Mouse (Mus musculus): ENCODE measurements around the gene Pde11a.

Pde11a gene

DNA sequence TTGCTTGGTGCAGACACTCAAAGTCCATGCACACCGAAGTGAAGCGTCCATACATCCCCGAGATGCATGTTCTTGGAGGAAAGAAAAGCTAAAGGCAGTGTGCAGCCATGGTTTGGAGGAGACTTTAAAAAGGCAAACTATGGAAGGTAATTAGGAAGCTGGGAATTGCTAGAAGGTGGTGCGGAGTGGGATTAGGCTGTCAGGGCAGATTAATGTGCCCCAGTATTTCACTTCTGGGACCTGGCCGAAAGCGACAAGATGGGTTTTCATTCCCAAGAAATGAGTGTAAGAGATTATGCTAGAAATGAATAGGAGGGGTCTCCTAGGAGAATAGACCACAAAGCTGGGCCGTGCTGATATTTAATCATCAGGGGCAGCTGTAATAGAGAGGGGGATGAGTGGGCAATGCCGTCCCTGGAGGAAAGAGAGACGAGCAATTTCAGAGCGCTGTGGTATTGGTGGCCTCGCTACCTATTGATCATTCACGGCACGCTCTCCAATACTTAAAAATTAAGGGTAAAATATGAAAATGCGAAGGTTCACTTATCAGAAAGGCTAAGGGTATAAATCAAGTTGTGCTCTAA, 284.7 kb downstream of the Pde11a start:
- DNase-seq (ENCODE audit: low read depth, low spot score) = no peak

DNA sequence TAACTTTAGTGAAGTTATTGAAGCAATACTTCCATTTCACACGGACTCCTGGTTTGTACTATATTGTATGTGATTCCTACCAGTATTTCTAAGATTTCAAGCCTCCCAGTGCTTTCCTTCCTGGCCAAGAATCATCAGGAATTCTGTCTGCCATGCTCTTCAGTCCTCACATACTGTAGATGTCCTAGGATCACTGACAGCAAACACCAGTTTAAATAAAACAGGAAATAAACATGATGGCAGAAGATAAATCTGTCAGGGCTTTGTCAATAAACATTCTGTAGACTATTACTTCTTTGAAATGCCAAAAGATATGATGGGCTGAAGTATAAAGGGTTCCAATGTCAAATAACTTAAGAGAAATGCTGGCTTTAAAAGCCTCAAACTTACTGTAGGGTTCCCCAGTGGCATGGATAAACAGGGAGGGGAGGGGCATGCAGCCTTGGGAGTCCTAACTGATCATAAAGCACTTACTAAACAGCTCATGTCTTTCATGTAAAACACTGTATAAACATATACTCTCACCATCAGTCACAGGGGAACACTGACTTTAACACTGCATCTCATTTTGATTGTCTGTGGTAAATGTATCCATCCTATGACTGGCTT, 285.6 kb downstream of the Pde11a start:
- no peak for DNase-seq (ENCODE audit: low read depth, low spot score)

DNA sequence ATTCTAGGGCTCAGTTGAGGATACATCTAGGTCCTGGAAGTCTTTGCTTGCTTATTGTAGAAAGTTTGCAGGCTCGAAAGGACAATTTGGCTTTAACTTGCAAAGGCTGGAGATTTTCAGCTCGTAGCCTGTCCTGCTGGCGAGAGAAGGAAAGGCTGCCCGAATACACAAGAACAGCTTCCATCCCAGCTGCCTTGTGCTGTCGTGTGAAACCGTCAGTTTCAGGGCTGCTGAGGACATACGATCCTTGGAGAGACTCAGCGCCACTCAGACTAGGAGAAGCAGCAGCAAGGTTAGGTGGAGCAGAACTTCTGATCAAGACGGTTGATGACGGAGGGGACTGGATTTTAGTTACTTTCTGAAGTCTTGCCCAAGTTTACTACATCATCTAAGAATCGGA, 287.2 kb downstream of the Pde11a start:
- DNase-seq (ENCODE audit: low read depth, low spot score) = no peak

DNA sequence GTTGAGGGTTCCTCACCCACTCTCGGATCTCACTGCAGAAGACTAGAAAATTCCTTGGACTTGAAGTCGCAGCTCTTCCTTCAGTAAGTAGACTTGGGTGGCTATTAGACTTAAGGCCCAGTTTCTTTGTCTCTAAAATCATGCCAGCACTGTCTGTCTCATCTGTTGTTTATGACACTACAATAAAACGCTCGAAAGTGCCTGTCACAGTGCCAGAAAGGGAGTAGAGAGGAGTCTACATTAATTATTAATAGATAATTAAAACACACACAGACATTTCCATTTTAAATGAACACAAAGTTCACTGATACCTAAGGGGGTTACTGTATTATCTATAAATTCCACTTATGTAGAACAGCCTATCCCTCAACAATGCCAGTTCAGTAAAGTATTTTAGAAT, 287.7 kb downstream of the Pde11a start:
- no peak for DNase-seq (ENCODE audit: low read depth, low spot score)

DNA sequence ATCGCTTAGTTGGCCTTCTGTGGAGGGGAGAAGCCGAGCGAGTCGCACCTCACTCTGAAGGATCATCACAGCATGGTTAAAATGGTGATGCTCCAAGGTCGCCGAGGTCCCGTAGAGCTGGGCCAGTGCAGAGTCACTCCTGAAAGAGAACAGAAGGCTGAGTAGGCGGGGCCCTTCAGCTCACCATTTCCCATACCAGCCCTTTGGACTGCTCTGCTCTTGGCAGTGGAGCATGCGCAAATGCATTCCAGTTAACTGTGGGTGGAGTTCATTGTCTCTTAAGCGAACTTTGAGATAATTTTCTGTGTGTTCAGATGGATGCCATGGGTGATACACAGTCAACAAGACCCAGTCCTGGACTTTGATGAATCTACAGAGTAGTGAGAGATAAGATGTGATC, 288.5 kb downstream of the Pde11a start:
- DNase-seq (ENCODE audit: low read depth, low spot score) = no peak

DNA sequence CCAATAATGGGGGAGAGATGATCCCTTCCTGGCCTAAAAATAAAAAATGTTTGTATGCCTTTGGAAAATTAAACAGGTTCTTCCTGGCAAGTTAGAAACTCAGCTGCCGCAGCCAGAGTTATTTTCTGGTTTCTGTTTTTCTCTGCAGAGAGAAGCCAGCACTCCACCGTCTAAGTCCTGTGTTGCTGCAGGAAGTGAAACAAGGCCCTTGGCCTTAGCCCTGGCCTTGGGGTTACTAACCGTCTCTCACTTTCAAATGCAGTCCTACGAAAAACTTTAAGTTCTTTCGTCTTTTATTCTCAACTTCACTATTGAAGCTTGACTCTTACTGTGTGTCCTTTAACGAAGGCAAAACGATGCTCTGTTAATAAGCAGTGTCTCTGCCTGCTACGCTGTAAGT, 289.0 kb downstream of the Pde11a start:
- DNase-seq (ENCODE audit: low read depth, low spot score) = no peak

DNA sequence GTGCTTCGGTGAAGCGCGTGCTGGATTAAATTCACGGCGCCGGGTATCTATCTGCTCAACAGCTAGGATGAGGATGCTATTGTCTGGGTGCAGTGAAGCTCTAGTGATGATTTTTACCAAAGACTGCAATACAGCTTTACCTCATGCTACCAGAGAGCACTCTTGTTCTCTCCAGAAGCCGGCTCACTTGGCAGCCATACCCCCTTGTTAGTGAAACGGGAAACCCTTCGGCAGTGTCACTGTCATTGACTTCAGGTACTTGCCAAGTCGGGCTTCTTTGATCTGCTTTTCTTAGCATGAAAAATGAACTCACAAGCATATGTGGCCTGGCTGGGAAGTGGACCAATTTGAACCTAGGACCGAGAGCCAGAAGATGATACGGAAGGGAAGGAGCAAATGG, 290.8 kb downstream of the Pde11a start:
- no peak for DNase-seq (ENCODE audit: low read depth, low spot score)

DNA sequence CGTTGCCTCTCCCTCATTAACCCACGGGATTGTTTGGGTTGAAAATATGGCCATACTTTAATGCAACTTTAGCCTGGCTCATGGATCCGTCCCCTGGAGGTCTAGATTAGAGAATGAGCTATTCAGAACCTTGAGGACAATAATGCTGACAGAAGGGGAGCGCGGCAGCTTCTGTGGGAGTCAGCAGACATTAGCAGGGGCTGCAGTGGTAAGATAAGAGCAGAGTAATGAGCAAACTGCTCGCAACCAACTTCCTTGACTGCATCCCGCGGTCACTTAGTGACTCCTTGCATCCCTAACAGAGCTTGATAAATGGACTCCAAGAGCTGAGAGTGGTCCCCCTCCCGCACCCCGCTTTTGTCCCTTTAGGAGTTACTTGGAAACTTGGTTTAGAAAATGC, 296.4 kb downstream of the Pde11a start:
- no peak for DNase-seq (ENCODE audit: low read depth, low spot score)

DNA sequence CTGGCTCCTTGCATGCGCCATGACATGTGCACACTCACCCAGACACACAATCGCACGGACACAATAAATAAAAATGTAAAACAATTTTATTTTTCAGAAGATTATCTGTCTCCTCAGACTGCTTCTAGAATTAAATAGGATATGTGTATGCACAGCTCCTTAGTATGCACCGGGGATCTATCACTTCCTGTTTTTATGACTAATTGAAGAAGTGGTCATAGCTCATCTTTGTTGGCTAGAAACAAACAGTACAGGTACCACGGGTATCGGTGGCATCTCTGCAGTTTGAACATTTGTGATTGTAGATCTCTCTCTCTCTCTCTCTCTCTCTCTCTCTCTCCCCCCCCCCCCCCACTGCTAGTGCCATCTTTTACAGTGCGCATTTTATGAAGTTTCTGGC, 298.5 kb downstream of the Pde11a start:
- no peak for DNase-seq (ENCODE audit: low read depth, low spot score)

DNA sequence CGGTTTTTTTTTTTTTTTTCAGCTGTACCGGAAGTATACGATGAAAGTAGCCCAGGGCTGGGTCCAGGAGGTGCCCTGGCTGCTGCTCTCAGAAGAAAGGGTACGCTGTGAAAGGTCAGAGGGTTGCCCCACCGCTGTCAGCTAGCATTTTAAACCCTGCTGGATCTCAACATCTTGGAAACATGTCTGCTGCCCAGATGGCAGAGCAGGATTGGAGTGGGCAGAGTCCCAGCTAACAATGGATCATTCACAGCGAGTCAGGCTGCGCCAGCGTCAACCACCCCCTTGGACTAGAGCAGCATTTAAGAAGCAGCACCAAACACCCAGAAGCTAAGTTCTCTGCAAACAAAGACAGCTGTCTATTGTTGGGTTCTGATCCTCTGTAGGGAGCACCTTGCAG, 308.5 kb downstream of the Pde11a start:
- DNase-seq (ENCODE audit: low read depth, low spot score) = peak; percentile 24

DNA sequence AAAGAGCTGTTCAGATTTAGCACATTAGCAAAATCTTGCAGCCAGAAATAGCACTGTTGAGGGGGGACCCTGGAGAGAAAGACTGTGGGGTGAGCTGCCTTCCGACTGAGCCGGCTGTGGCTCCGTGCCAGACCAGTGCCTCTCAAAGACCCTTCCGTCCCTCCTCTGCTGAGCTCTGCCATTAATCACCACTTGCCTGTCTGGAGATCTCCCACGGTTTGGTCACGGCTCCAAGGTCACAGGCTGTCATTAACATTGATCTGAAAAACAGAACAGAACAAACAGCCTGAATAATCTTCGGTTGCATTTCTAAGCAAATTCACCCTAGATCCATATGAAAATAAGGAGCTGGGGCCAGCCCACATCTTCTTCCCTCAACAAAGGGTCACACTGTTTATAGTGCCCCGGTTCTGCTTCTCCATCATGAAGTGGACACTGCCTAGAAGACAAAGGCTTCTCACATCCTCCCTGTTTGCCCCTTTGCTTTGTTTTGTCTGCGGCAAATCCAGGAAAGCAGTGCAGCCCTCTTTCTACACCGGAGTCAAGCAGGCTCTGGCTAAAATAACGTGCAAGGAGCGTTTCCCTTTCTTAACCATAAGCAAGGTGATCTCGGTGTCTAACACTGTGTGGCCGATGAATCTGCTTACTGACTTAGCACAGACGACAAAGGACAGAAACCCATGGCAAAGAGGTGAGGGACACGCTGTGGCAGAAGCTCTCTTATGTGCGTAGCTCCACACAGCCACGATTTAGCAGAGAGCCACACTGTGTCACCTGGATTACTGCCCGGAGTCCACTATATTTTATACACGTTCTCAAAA, 309.3 kb downstream of the Pde11a start:
- DNase-seq (ENCODE audit: low read depth, low spot score) = peak; percentile 69

DNA sequence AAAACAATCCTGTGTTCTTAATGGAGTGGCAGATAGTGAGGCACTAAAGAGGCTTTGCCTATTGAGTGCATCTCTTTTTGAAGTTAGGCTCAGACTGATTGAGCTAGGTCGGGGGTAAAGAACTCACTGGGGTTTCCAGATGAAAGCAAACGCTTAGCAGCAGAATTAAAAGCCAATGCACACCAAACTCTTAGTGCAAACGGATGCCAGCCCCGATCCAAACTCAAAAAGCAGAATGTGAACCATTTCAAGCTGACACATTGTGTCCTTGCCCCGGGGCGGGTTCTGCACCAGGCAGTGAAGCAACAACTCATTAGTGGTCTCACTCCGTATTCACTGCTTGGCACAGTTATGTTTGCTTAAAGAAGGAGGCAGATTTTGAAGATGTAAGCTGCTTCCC, 321.7 kb downstream of the Pde11a start:
- no peak for DNase-seq (ENCODE audit: low read depth, low spot score)

DNA sequence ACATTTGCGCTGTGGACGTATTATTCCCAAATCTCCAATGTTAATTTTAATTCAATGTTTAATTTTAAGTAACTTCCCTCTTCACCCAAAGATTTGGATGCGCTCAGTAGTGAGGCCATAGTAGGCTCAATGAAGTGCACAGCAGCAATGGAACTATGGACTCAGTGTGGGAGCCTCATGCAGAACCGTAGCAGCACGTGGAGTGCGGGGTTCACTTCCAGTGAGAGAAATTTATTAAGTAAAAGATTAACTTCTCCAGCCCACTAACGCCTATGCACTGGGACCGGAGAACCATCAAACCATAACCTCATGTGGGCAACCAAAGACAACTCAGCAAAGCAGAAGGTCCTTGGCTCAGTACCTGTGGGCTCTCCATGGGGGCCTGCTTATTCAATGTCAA, 322.4 kb downstream of the Pde11a start:
- DNase-seq (ENCODE audit: low read depth, low spot score) = no peak

DNA sequence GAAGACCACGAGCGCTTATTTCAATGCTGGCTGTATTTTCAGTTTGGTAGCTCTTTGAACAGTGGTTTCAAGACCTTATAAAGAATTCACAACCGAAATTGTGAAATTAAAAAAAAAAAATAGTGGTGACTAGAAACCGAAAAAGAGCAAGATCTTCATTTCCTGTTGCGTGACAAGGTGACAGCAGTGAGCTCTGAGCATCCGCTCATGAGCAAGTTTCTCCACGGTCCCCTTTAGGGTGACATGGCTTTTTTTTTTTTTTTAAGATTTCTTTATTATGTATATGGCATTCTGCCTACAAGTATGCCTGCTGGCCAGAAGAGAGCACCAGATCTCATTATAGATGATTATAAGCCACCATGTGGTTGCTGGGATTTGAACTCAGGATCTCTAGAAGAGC, 323.1 kb downstream of the Pde11a start:
- no peak for DNase-seq (ENCODE audit: low read depth, low spot score)

DNA sequence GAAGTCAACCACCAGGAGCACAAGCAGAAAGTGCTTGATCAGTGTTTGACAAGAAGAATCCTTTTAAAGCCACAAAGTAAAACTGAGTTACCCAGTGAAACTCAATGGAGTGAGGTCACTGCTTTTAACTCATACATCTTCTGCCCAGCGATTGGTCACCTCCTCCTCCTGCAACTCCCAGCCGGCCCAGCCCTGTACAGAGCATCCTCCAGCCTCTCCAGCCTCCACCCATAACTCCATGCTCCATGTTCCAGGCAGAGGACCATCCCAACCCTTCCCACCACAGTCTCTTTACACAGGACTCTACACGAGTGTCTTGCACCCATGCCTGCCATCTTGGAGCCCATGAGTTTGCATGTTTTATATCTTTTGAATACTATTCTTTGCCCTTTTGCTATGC, 323.9 kb downstream of the Pde11a start:
- no peak for DNase-seq (ENCODE audit: low read depth, low spot score)

DNA sequence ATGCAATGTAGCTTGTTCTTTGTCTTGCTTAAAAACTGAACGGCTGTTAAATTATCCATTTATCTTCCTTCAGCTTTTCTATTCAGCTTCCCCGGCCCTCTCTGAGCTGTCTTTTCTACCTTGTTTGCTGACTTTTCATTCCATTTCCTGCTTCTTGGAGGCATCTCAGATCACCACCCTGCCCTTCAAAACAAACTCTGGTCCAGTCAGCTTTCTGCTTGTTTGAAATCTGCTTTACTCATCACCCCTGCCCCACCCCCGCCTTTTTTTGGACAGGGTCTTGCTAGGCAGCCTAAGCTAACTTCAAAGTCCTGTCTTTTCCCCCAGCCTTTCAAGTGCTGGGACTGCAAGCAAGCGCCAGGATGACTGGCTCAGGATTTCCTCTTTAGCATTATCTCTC, 332.4 kb downstream of the Pde11a start:
- DNase-seq (ENCODE audit: low read depth, low spot score) = no peak

DNA sequence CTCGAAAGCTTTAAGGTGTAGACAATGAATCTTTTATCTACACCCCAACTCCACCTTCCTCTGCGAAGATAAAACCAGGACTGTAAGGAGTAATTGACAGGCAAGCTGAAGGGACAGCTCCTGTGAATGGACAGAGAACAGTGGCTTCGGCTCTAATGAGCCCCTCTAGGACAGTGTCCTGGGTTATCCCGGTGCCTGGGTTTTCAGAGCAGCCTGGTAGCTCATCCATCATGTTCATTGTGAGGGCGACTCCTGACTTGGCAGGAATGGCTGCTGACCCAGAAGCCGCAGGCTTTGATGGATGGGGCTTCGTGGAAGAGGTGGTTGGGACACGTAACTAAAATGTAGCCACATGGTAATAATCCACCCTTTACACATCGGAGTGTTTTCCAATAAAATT, 335.7 kb downstream of the Pde11a start:
- DNase-seq (ENCODE audit: low read depth, low spot score) = no peak

DNA sequence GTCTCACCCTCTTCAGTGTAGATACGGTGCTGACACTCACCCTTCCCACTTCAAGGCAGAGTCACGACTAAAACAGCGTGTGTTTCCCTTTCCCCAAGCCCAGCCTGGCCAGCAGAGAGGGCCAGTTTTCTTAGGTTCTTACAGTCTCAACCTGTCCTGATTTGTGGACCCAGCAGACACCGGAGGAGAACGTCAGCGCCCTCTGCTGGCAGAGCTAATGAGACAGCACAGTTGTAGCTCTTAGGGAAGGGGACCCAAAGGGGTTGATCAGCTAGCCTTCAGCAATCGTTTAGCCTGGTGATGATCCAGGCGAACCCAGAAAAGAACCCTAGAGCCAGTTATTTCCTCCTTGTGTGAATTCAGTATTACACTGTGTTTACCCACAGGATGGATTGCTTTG, 337.2 kb downstream of the Pde11a start:
- DNase-seq (ENCODE audit: low read depth, low spot score) = no peak

DNA sequence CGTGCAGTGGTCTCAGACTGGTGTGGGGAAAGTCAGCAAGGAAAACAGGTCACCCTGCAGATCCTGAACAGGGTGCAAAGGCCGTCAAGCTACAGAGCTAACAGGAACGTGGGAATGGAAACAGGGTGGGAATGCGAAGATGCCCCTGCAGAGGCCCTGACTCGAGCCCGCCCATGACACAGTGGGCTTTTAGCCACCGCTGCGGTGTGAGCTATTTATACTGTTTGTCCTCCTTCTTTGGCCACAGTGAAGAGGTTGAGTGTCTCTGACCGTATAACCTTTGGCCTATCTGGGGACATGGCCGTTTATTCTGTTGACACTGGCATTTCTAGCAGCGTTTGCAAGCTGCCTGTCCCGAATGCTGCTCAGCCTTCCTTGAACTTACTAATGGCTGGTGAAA, 338.9 kb downstream of the Pde11a start:
- no peak for DNase-seq (ENCODE audit: low read depth, low spot score)

DNA sequence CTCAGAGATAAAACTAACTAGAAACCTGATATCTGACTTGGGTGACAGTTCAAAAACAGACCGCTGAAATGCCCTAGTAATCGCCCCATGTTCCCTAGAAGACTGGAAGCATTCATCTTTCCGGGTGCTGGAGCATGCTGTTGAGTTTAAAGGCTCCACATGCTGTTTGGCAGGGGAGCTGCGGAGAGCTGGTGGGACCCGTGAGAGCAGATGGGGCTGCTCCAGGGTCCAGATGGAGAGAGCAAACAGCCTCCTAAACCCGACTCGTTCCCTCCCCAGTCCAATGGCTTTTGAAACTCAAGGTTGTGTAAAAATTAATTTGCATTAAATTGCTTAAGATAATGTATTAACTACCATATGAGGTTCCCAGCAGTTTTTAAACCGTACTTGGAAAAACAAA, 339.9 kb downstream of the Pde11a start:
- DNase-seq (ENCODE audit: low read depth, low spot score) = no peak

DNA sequence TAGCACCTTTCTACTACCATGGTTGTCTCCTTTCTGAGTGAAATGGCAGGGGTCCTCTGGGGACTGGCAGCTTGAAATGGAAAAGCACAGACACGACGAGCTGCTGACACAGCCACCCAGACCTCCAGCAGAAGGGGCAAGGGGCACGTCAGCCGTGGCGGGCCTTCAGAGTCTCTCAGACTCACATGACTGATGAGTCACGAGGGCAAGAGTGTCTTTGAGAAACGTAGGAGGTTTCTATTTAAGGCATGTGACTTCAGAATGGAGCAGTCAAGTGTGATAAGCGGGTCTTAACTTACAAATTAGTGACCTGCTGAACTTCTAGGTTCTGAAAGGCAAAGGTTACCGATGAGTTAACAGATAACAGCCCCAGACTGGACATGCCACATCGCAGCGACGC, 340.8 kb downstream of the Pde11a start:
- DNase-seq (ENCODE audit: low read depth, low spot score) = no peak

DNA sequence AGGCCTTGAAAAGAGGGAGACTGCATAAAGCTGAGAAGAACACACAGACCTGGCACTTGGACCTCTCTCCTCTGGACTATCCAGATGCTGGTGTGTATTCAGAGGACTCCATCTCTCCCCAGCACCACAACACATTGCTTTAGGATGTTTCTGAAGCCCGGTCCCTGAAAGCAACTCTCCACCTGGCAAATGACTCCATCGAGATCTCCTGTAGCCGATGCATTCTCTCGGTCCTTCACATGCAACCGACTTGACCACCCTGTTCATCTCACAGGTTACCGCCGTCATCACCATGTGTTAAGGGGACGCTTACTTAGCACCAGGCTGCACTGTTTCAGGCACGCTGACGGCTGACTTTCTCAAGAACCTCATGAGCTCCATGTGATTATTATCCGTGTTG, 343.7 kb downstream of the Pde11a start:
- no peak for DNase-seq (ENCODE audit: low read depth, low spot score)

DNA sequence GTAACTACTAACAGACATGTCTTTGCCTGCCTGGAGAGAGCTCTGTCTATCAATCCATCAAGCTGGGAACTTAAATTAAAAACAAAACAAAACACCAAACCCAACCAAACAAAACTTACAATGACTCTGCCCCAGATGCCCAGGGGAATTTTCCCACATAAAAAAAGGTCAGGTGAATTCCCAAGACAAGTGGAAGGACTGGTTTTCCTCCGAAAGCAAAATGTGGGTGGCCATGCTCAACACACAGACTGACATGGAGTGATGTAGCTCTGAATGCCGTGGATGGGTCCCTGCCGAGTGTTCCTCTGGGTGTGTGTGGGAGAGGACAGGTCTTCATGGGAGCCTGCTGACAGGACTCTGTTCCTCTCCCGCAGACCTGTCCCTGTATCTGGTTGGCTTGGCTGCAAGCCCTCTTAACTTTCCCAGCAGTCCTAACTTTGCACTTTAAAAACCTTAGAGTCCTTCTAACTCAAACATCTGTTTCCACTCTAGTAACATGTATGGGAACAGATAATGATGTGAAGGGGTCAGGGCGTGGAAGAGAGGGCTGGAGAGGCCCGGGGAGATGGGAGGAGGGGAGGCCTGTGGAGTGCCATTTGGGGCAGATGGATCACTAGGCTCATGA, 346.9 kb downstream of the Pde11a start:
- no peak for DNase-seq (ENCODE audit: low read depth, low spot score)
